Mouse (Mus musculus) stomach, embryonic 16.5 days (tissue): ENCODE results near the gene Pkd1. TPM values are rescaled to one million over a fixed set of nuclear protein-coding genes. Genes with fewer than 3 reads are reported as not detected.

Experiments
- ATAC-seq: fragments of 200-750 bp; cut with Nextera tagmentation; 2 replicates; pipeline ENCODE4 v1.8.0; 2017; ENCODE audit warnings: moderate number of reproducible peaks, moderate TSS enrichment; ENCODE audit not compliant: insufficient read depth, low FRiP score
- H3K27ac ChIP-seq: fragments of 300-500 bp; sonication (generic); 2 replicates; pipeline ENCODE4 v1.5.1; 2014; ENCODE audit warnings: low read length
- H3K27me3 ChIP-seq: fragments of 300-500 bp; sonication (generic); 2 replicates; pipeline ENCODE4 v1.6.1; 2014; ENCODE audit warnings: low read length, control low read depth, mixed read lengths; ENCODE audit not compliant: control insufficient read depth, insufficient read depth
- H3K36me3 ChIP-seq: fragments of 300-500 bp; sonication (generic); 2 replicates; pipeline ENCODE4 v1.6.1; 2014; ENCODE audit warnings: low read length; ENCODE audit not compliant: control insufficient read depth, insufficient read depth
- H3K4me1 ChIP-seq: fragments of 300-500 bp; sonication (generic); 2 replicates; pipeline ENCODE4 v1.6.1; 2014; ENCODE audit warnings: low read length, control low read depth, mixed read lengths; ENCODE audit not compliant: control insufficient read depth, insufficient read depth
- H3K4me2 ChIP-seq: fragments of 300-500 bp; sonication (generic); 2 replicates; pipeline ENCODE4 v1.6.1; 2014; ENCODE audit warnings: low read depth, low read length, mixed read lengths
- H3K4me3 ChIP-seq: fragments of 300-500 bp; sonication (generic); replicated peaks from 2 replicates; pipeline ENCODE4 v1.5.1; 2014; ENCODE audit warnings: mild to moderate bottlenecking, low read length
- H3K9ac ChIP-seq: fragments of 300-500 bp; sonication (generic); 2 replicates; pipeline ENCODE4 v1.6.1; 2014; ENCODE audit warnings: low read length
- H3K9me3 ChIP-seq: fragments of 300-500 bp; sonication (generic); replicated peaks from 2 replicates; pipeline ENCODE4 v1.6.1; 2016; ENCODE audit warnings: low read length, control low read depth; ENCODE audit not compliant: control insufficient read depth
- WGBS: fragments of 180-500 bp; shearing (Covaris S2); extraction: QIAGEN DNeasy Blood & Tissue Kit; methylation state at CpG from one replicate; pipeline ENCODE4 v1.1.7; 2014; 5-methylcytosine and 5-hydroxymethylcytosine counted together
- polyA plus RNA-seq: library from polyadenylated mRNA; unstranded; fragments of >200 nt; fragmentation: Nextera tagmentation; extraction: Ambion mirVana; gene quantifications from 2 replicates; pipeline ENCODE4 v1.2.1, GENCODE M21; 2015

The Pkd1 gene
- polyA plus RNA-seq, 1 experiment from 2014 or later = 21.7 TPM

- Histone ChIP-seq H3K9ac (peak overlapping the region; percentile 46), H3K27me3 (no peaks in the 10 kb centered on the region), H3K9me3 (no peaks in the 10 kb centered on the region), H3K36me3 (peaks cover 23% of the 10 kb centered on the region), H3K27ac (peak overlapping the region; percentile 50; the same call in 1 of the 2 replicates), H3K4me2 (peak overlapping the region; percentile 10; the same call in 1 of the 2 replicates), H3K4me3 (0 out of 2 replicates have a peak overlapping the region, but pooled peaks have one; percentile 5), H3K4me1 (no peaks in the 10 kb centered on the region)
- peak; percentile 19; the same call in 1 of the 2 replicates for ATAC-seq
- 82% methylated on average over 24 of the region's 24 CpGs for WGBS
Observed at GRCm38 (mm10) chr17:24514270-24515257, 35.1 kb upstream of the Pkd1 start.

- no peak overlapping the region for H3K9ac ChIP-seq
- no peak overlapping the region for H3K27ac ChIP-seq
- H3K4me1 ChIP-seq = peaks cover 4% of the 10 kb centered on the region; the same call in 1 of the 2 replicates
- no peaks in the 10 kb centered on the region for H3K27me3 ChIP-seq
- no peak for ATAC-seq
- H3K36me3 ChIP-seq = peaks cover 16% of the 10 kb centered on the region; the same call in 1 of the 2 replicates
- 88% methylated on average over 4 of the region's 4 CpGs for WGBS
- no peak overlapping the region for H3K4me3 ChIP-seq
- H3K9me3 ChIP-seq = no peaks in the 10 kb centered on the region
- H3K4me2 ChIP-seq = no peak overlapping the region
Observed at GRCm38 (mm10) chr17:24520450-24520849, 29.2 kb upstream of the Pkd1 start.

- H3K4me1 ChIP-seq = peaks cover 23% of the 10 kb centered on the region
- 53% methylated on average over 2 of the region's 2 CpGs for WGBS
- no peaks in the 10 kb centered on the region for H3K27me3 ChIP-seq
- H3K9ac ChIP-seq = peak overlapping the region; percentile 43
- ATAC-seq = no peak
- H3K4me3 ChIP-seq = no peak overlapping the region
- H3K27ac ChIP-seq = peak overlapping the region; percentile 43; the same call in 1 of the 2 replicates
- H3K9me3 ChIP-seq = no peaks in the 10 kb centered on the region
- 0 out of 2 replicates have a peak, but pooled peaks cover 2% of the 10 kb centered on the region for H3K36me3 ChIP-seq
- H3K4me2 ChIP-seq = 0 out of 2 replicates have a peak overlapping the region, but pooled peaks have one; percentile 2
Observed at GRCm38 (mm10) chr17:24524734-24525133, 24.9 kb upstream of the Pkd1 start.

DNA sequence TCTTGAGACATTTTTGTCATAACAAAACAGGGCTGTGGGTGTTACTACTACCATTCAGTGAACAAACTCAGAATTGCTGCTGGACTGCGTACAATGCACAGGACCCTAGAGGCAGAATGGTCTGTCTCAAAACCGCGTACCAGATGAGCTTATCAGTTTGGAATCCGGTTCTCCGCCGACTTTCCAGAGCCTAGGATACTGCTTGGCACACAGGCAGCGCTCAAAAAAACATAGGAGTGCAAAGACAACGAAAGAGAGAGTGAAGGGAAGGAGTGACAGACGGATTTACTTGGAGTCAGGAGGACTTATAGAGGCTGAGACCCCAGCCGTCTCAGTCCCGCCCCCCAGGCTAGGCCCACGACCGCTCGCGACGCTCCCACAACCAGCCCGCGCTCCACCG, 22.3 kb upstream of the Pkd1 start:
- peaks cover 33% of the 10 kb centered on the region for H3K4me1 ChIP-seq
- WGBS = 0% methylated on average over 19 of the region's 19 CpGs
- H3K4me2 ChIP-seq = peak overlapping the region; percentile 61
- ATAC-seq = no peak
- H3K27ac ChIP-seq = peak overlapping the region; percentile 83
- peak overlapping the region; percentile 90 for H3K9ac ChIP-seq
- no peaks in the 10 kb centered on the region for H3K9me3 ChIP-seq
- H3K4me3 ChIP-seq = peak overlapping the region; percentile 83
- H3K36me3 ChIP-seq = 0 out of 2 replicates have a peak, but pooled peaks cover 6% of the 10 kb centered on the region
- no peaks in the 10 kb centered on the region for H3K27me3 ChIP-seq

DNA sequence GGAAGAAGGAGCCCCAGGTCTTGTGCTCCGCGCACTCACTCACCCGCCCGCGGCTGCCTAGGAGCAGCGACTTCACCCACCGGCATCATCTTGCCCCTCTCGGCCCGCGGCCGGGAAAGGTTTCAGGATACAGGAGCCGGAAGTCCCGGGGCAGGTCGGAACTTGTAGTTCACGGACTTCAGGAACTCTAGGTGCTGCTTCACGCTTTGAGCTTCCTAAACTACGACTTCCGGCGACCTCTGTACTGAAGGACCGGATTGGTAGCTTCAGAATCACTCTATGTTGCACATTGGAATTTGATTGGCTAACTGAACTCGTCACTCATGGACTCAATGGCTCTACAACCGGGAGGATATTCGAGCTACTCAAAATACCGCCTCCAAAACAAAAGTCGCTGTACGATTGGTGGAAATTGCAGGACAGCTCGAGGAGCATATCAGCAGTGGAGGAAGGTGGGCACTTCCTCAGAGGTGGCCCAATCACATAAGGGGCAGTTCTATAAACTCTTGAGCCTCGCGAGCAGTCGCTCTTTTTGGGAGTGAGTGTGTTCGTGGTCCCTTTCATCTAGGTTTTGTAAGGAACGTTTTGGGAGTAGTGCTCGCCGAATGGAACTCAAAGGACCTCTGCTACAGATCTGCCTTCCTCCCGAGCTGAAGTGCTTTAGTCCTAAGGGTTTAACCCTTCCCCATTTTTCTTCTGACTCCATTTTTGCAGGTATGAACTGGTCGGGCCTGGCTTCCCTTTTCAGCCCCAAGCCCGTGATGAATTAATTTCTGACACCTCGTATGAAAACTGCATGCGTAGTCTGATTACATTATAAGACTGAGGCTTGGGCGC, 21.7 kb upstream of the Pkd1 start, which contains the start of gene Traf7:
Gene Traf7, minus strand, starts transcription at position 216 of the 837 bp plus-strand sequence.
- peak within 1 kb of the TSS; percentile 83 for H3K4me3 ChIP-seq
- H3K36me3 ChIP-seq = 0 out of 2 replicates have a peak, but pooled peaks cover 6% of the 10 kb centered on the region
- H3K27me3 ChIP-seq = no peaks in the 10 kb centered on the region
- peak within 1 kb of the TSS; percentile 90 for H3K9ac ChIP-seq
- under 1% methylated on average over 40 of the region's 40 CpGs for WGBS
- peaks cover 36% of the 10 kb centered on the region for H3K4me1 ChIP-seq
- H3K27ac ChIP-seq = peak within 1 kb of the TSS; percentile 85
- ATAC-seq = peak; percentile 98
- H3K4me2 ChIP-seq = peak within 1 kb of the TSS; percentile 66
- no peaks in the 10 kb centered on the region for H3K9me3 ChIP-seq

GRCm38 (mm10) chr17:24528560-24528918, 21.1 kb upstream of the Pkd1 start:
- peak overlapping the region; percentile 66 for H3K4me2 ChIP-seq
- H3K27ac ChIP-seq = peak overlapping the region; percentile 85
- H3K27me3 ChIP-seq = no peaks in the 10 kb centered on the region
- ATAC-seq = no peak
- WGBS = under 1% methylated on average over 8 of the region's 8 CpGs
- H3K4me1 ChIP-seq = peaks cover 42% of the 10 kb centered on the region
- 0 out of 2 replicates have a peak, but pooled peaks cover 6% of the 10 kb centered on the region for H3K36me3 ChIP-seq
- peak overlapping the region; percentile 81 for H3K9ac ChIP-seq
- peak overlapping the region; percentile 65 for H3K4me3 ChIP-seq
- H3K9me3 ChIP-seq = no peaks in the 10 kb centered on the region

DNA sequence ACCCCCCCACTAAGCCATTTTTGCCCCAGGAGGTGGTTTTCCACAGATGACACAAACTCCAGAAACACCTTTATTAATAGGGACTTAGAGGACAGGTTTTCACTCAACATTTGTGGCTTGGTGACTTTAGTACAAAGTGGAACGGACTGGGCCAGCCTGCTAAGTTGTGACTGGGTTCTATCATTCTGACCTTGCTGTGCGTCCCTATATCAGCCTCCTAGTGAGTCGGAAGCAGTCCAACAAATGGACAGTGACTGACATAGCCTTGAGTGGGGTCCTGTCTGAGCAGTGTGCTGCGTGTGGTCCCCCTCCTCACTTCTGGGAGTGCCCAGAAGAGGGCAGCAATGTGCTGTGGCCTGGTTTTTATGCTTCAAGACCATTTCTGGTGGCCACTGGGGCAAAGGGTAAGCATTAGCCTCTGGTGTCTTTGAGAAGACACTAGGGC, 20.6 kb upstream of the Pkd1 start:
- Histone ChIP-seq H3K4me3 (peak overlapping the region; percentile 65), H3K4me1 (peaks cover 42% of the 10 kb centered on the region), H3K4me2 (peak overlapping the region; percentile 66), H3K36me3 (0 out of 2 replicates have a peak, but pooled peaks cover 6% of the 10 kb centered on the region), H3K27ac (peak overlapping the region; percentile 85), H3K9me3 (no peaks in the 10 kb centered on the region), H3K9ac (peak overlapping the region; percentile 81), H3K27me3 (no peaks in the 10 kb centered on the region)
- under 1% methylated on average over 4 of the region's 4 CpGs for WGBS
- ATAC-seq = no peak

- no peak for ATAC-seq
- Histone ChIP-seq H3K27me3 (no peaks in the 10 kb centered on the region), H3K36me3 (0 out of 2 replicates have a peak, but pooled peaks cover 6% of the 10 kb centered on the region), H3K4me1 (peaks cover 41% of the 10 kb centered on the region), H3K27ac (peak overlapping the region; percentile 85), H3K4me3 (peak overlapping the region; percentile 65), H3K4me2 (peak overlapping the region; percentile 66), H3K9me3 (no peaks in the 10 kb centered on the region), H3K9ac (peak overlapping the region; percentile 81)
- WGBS = 26% methylated on average over 5 of the region's 5 CpGs
Observed at GRCm38 (mm10) chr17:24529883-24530282, 19.8 kb upstream of the Pkd1 start.
